14 mouse cellular contexts compared by ENCODE assay signal in the genomic region with DNA sequence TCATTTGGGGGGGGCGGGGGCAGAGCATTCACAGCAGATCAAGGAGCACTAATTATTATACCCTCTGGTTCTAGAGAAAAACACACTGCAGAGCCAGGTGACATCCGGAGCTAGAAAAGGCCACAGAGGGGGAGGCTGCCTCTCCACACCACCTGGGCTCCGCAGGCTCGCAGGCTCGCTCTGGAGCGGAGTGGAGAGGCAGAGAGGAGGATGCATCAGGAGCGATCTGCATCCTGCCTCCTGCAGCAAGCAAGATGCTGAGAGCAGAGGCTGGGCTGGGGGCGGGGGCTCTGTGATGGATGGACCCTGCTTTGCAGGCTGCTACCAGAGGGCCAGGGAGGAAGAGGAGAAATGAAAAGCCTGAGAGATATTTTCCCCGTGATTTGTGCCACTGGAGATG.
DNase-seq lines count a peak whose midpoint lies in the region; ATAC-seq lines count a peak whose summit lies in the region.
"Had no signal": no experiment of that assay in that cellular context is flagged by ENCODE, and none has a peak within 500 bp of the region (broad histone marks: within the 10 kb centered on the region; RNA-seq: fewer than 3 reads in every experiment).

No protein-coding gene starts in this region.

- peak overlapping the region; percentile 21 for H3K4me2 ChIP-seq in hindbrain, embryonic 12.5 days (replicated peaks)
- H3K4me2 ChIP-seq in midbrain, embryonic 15.5 days: peak overlapping the region; percentile 18
- H3K4me2 ChIP-seq in liver, embryonic 12.5 days: no peak overlapping the region
- H3K4me2 ChIP-seq: embryonic facial prominence, embryonic 13.5 days had no signal

- H3K27ac ChIP-seq in hindbrain, embryonic 12.5 days: peak overlapping the region; percentile 68
- H3K27ac ChIP-seq in midbrain, embryonic 15.5 days: 0 out of 2 replicates have a peak overlapping the region, but pooled peaks have one; percentile 36
- no peak overlapping the region for H3K27ac ChIP-seq in liver, embryonic 12.5 days
- H3K27ac ChIP-seq: embryonic facial prominence, embryonic 13.5 days had no signal

- H3K4me3 ChIP-seq in hindbrain, embryonic 12.5 days: no peak overlapping the region
- H3K4me3 ChIP-seq in midbrain, embryonic 15.5 days: no peak overlapping the region
- no peak overlapping the region for H3K4me3 ChIP-seq in liver, embryonic 12.5 days
- H3K4me3 ChIP-seq: embryonic facial prominence, embryonic 13.5 days had no signal

- no peaks in the 10 kb centered on the region for H3K9me3 ChIP-seq in hindbrain, embryonic 12.5 days (replicated peaks)
- H3K9me3 ChIP-seq in midbrain, embryonic 15.5 days: no peaks in the 10 kb centered on the region
- H3K9me3 ChIP-seq in liver, embryonic 12.5 days (replicated peaks): no peaks in the 10 kb centered on the region
- H3K9me3 ChIP-seq: embryonic facial prominence, embryonic 13.5 days had no signal

- no peak overlapping the region for H3K9ac ChIP-seq in hindbrain, embryonic 12.5 days
- H3K9ac ChIP-seq in midbrain, embryonic 15.5 days: peak overlapping the region; percentile 11; the same call in 1 of the 2 replicates
- no peak overlapping the region for H3K9ac ChIP-seq in liver, embryonic 12.5 days
- H3K9ac ChIP-seq: embryonic facial prominence, embryonic 13.5 days had no signal

- DNase-seq in cerebellum, adult 11 months: peak; percentile 62
- DNase-seq in cerebellum, postnatal 4 days (ENCODE audit: low spot score in 2 of 2): no peak
- DNase-seq in cerebellum, adult 9-10 months: peak; percentile 80
- DNase-seq in heart, adult 8-10 months (ENCODE audit: low spot score): no peak
- no peak for DNase-seq in left cerebral cortex, postnatal 14 days (ENCODE audit: low spot score in 2 of 2)
- DNase-seq: adrenal gland, adult 8-10 months; heart, adult 18-20 months; heart, postnatal 14 days; kidney, adult 2 months; lung, adult 18-20 months had no signal

- intact Hi-C loops in left cerebral cortex, postnatal 14 days (cut with DNase I): no loop called here

- H3K27me3 ChIP-seq in hindbrain, embryonic 12.5 days: no peaks in the 10 kb centered on the region
- no peaks in the 10 kb centered on the region for H3K27me3 ChIP-seq in midbrain, embryonic 15.5 days (replicated peaks)
- no peaks in the 10 kb centered on the region for H3K27me3 ChIP-seq in liver, embryonic 12.5 days (replicated peaks)
- H3K27me3 ChIP-seq: embryonic facial prominence, embryonic 13.5 days had no signal

- peaks cover 22% of the 10 kb centered on the region for H3K4me1 ChIP-seq in hindbrain, embryonic 12.5 days
- H3K4me1 ChIP-seq in midbrain, embryonic 15.5 days: peaks cover 12% of the 10 kb centered on the region
- no peaks in the 10 kb centered on the region for H3K4me1 ChIP-seq in liver, embryonic 12.5 days

- WGBS in hindbrain, embryonic 12.5 days: 24% methylated on average over 9 of the region's 9 CpGs
- WGBS in midbrain, embryonic 15.5 days: 35% methylated on average over 9 of the region's 9 CpGs
- 51% methylated on average over 9 of the region's 9 CpGs for WGBS in liver, embryonic 12.5 days (ENCODE audit: insufficient replicate concordance)

- peak; percentile 71 for ATAC-seq in hindbrain, embryonic 12.5 days (ENCODE audit: low FRiP score)
- ATAC-seq in midbrain, embryonic 15.5 days (replicated peaks): peak; percentile 48; the same call in 1 of the 2 replicates
- ATAC-seq in liver, embryonic 12.5 days: no peak

- no peaks in the 10 kb centered on the region for H3K36me3 ChIP-seq in hindbrain, embryonic 12.5 days
- H3K36me3 ChIP-seq in midbrain, embryonic 15.5 days (replicated peaks): no peaks in the 10 kb centered on the region
- no peaks in the 10 kb centered on the region for H3K36me3 ChIP-seq in liver, embryonic 12.5 days

Comparison
In these comparisons a context has a peak if more than half of its experiments do, and no peak if none do; other contexts are left out.
1. DNase-seq: peak in cerebellum, adult 11 months (single experiment) and cerebellum, adult 9-10 months (single experiment); none in cerebellum, postnatal 4 days (0 of 2), heart, adult 8-10 months (single experiment) and left cerebral cortex, postnatal 14 days (0 of 2).